Mouse (Mus musculus): ENCODE data around the gene Gm37240.

Gm37240 gene

DNA sequence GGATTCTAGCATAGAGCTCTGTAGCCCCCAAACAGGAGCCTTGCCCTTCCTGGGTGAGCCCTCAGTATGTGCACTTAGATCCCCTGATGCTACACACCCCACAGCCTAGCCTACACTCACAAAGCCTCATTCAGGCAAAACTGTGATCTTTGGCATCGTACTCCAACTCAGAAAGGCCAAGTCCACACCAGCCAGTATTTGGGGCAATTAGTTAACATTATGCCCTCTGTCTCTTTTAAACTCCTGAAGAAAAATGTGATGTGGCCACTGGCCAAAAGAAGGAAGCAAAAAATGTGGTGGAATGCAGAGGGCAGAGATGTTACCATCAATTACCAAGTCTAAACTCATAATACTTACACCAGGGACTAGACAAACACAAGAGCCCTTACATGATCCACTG is 55.5 kb downstream of the Gm37240 start:
- in situ Hi-C loops (cut with MboI; ENCODE audit: low sequenced_read_pairs), result no loop called here

DNA sequence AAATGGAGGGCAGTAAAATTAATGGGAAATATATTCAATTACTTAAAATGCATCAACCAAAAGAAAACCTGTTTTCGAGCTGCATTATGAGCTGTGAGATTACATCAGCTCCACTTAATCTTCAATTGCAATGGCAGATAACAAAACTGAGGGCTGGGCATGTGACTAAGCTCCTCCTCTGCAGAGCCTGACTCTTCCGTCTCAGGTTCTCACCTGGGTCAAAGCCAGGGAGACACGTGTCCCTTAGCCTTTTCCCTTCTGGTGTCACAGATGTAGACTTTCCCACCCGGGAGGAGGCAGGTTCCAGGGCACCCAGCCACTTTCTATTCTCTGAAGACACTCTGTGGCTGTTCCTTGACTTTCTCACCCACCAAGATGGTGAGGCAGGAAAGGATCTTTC is 58.3 kb downstream of the Gm37240 start:
- in situ Hi-C loops (cut with MboI; ENCODE audit: low sequenced_read_pairs), result no loop called here

DNA sequence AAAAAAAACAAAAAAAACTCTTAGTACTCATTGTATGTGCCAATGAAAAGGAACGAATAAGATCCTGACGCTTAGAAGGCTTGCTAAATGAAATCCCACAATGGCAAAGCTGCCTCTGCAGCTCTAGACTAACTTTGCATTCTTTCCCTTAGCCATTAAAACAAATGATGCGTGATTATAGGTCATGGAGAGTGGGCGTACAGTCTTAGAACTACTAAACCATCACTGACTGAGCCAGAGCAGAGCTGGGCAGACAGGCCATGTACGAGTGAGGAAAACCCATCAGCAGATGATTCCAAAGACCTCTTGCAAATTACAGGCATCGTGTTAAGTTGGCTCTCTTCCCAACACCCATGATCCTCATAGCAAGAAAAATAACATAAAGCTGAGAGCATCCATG is 59.5 kb downstream of the Gm37240 start:
- in situ Hi-C loops (cut with MboI; ENCODE audit: low sequenced_read_pairs), result no loop called here

DNA sequence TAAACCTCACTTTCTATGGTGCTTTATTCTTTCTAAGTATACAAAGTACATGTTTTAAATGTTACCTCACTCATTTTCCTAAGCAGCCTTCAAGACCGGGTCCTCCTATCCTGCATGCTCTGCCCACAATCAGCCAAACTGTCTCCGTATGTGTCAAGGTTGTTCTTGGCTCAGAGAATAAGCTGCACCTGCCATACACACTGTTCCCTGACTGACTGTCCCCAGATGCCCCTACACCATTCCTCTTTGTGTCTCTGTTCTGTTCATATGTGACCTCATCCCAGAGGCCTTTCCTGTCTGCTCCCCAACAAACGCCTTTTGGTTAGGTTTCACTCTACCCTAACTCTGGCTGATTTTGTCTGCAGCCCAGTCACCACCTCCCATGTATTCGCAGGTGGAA is 60.0 kb downstream of the Gm37240 start:
- in situ Hi-C loops (cut with MboI; ENCODE audit: low sequenced_read_pairs), result no loop called here

DNA sequence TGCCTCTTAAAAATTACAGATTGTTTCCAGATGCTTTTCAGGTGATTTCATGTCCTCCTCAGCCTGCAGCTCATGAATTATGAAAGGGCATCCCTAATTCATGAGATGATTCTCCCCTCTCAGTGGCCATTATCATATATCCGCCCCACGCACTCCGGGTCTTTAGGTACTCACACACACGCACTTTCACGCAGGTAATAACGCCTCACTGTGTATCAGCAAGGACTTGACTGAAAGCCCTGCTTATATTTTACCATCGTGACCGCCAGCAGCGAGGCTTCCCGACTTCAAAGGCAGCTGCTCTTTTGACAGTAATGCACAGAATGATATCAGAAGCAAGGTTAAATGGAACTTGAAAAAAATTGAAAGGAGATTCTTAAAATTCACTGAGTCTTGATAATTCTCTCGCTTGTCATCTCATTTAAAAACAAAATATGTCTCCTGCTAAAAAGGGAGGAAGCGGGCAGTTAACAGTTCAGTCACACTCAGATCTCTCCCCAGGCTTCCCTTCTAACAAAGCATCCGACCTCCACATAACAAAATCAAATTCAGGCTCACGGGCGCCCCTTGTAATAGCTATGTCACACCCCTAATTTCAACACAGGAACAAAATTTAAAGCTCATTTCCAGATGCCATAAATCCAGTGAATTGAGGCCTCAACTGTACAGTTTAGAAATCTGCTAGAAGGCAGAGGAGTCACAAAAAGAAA is 66.3 kb downstream of the Gm37240 start:
- in situ Hi-C loops (cut with MboI; ENCODE audit: low sequenced_read_pairs), result no loop called here

DNA sequence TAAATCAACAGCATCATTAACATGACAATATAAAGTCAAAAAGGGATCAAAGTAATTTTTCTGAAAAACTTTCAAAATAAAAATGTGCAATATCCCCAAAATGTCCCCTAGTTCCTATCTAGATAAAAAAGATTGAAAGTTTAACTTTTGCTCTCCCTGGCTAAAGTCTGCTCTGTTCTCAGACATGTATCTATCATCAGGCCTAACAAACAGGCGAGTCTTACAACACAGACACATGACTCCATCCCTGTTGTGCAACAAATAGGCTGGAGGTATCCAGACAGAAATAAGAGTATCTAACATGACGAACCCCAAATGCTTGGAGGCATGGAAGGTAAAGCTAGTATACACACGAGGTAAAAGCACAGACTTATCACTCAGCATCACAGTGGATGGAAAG is 68.0 kb downstream of the Gm37240 start:
- in situ Hi-C loops (cut with MboI; ENCODE audit: low sequenced_read_pairs), result no loop called here

DNA sequence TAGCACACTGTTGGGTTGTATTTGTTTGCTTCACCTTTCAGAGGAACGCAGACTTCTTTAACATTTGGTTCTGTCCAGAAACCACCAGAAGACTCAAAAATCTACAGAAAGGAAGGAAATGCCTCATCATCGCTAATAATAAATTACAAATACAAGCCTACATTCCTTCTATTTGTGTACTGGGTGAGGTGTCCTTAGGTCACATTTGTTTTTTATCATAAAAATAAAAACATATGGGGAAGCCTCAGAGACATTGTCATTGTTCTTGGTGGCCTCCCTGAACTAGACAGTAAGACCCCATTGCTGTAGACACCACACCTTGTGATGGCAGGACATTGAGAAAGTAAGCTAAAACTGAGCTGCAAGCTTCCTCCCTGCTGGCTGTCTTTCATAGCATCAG is 70.1 kb downstream of the Gm37240 start, which contains the start of gene Fam160a1:
TSS of gene Fam160a1 (minus strand) at position 101 of the 400 bp plus-strand sequence.
- in situ Hi-C loops (cut with MboI; ENCODE audit: low sequenced_read_pairs), result no loop called here

DNA sequence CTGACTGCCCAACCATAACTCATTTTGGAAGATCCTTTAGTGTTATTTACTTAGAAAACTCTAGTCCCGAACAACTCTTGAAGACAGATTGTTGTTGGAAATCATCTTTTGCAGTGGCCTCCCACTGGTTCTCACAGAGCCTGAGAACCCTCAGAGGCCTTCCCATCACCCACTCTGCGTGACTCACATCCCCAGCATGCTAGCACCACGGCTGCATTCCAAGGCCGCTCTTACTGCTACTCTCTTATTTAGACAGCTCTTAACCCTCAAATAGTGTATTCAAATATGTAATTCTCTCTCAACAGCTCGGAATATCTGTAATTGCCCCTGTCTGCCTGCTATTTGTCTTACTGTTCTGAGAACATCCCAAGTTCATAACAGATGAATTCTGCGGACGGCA is 73.1 kb downstream of the Gm37240 start:
- in situ Hi-C loops (cut with MboI; ENCODE audit: low sequenced_read_pairs), result no loop called here

DNA sequence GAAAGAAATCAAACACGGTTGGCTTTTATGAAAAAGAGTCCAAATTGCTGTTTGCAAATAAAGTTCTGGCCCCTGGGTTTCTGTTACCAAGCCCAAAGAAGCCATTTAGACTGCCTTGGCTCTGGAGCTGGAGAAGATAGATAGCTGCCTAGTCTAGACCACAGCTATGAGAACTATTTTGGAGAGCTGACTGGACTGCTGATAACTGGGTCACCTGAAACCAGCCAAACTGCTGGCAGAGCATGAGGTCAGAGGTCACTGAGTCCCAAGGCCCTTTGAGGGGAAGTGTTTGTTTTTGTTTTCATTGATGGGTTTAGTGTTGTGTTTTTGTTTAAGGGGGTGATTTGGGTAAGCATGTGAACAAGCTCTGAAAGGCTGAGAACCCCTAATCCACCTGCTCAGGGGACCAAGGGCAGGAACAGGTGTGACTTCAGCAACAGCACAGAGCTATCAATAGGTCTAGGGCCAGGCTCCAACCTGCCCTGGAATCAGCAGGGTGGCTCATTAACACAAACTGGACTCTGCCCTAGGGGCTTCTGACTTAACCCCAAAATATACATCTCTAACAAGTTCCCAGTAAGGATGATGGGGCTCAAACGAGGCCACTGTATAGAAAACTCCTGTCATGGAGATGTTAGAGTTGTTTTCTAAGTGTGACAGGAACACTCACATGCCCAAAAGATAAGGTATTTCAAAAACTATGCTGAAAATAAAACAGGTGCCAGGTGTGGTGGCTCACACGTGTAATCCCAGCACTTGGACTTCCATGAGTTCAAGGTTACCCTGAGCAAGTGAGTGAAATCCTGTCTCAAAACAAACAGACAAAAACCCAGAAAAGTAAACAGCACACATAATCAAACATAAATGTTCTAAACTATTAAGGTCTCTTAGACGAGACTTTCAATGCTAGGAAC is 74.0 kb downstream of the Gm37240 start:
- in situ Hi-C loops (cut with MboI; ENCODE audit: low sequenced_read_pairs), result no loop called here

DNA sequence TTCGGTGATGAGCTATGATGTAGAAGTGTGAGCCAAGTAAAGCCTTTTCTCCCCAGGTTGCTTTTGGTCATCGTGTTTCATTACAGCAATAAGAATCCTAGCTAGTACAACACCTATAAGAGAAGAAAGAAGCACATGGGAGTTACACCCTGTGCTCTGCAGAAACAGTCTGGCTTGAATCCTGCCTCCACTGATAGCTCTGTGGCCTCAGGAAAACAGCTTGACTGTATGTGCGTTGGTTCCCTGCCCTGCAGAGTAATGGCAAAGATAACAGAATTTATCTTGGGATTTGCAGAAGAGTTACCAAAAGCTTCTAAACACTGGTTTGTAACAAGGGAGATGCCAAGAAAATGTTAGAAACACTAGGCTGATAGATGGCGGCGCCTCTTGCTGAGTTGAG is 75.3 kb downstream of the Gm37240 start:
- in situ Hi-C loops (cut with MboI; ENCODE audit: low sequenced_read_pairs), result no loop called here

DNA sequence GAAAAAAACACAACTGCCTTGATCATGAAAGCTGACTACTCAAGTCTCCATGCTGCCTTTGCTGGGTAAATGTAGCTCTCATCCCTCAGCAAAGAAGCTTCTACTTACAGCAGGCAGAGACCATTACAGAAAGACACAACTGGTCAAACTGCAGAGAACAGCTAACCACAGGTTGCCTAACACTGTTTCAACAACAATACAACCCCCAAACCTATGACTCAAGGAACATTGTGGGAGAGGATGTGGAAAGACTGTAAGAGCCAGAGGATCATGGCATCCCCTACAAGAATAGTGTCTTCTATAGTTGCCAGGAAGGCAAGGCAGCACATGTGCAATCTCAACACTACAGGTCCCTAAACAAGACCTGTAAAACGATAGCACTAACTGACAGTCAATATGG is 94.2 kb downstream of the Gm37240 start:
- in situ Hi-C loops (cut with MboI; ENCODE audit: low sequenced_read_pairs), result no loop called here

DNA sequence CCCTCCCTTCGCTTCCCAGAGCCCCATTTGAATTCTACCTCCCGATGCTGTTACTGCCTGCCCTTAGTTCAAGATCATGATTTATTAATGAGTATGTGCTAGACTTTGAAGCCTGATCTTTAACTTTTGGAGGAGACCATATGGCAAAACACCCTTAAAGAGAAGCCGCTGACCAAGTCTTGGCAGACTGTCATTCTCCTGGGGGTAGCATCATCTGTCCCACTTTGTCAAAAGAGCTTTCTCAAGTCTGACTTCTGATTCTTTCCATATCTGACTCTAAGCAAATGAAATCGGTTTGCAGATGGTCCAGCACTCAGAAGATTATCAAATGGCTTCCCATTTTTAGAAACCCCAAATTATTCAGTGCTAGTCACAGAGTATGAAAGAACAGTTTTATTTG is 97.6 kb downstream of the Gm37240 start:
- in situ Hi-C loops (cut with MboI; ENCODE audit: low sequenced_read_pairs), result no loop called here

DNA sequence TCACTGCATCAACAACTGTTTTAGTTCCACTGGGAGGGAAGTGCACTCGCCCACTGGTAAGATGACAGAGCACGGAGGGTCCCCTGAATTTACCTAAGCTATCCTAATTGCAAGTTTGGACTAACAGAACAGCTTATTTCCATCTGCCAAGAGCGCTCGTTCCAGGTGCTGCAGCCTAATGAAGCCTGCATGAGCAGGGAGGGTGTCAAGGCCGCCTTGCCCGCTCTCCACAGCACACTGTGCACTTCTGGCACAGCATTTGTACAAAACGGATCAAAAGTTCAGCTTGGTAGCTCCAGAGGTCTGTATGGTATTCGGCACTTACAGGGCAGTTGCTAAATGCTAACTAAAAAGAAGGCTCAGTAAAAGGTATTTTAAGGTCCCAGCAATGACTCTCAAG is 100.8 kb downstream of the Gm37240 start:
- in situ Hi-C loops (cut with MboI; ENCODE audit: low sequenced_read_pairs), result no loop called here

DNA sequence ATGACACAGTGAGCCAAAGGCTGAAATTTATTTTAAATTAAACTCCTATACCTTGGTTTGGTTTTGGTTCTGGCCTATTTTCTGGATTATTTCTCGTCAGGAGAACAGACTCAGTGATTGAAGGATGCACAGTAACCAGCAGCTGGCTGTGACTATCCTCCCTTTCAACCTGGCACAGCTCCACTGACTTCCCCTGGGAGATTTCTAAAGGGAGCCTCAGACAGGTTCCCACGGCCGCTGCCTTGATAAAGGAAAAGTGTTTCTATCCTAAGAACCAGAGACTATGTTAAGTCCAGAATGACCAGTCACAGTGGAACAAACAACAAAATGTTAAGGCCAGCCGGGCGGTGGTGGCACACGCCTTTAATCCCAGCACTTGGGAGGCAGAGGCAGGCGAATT is 106.4 kb downstream of the Gm37240 start:
- in situ Hi-C loops (cut with MboI; ENCODE audit: low sequenced_read_pairs), result no loop called here

DNA sequence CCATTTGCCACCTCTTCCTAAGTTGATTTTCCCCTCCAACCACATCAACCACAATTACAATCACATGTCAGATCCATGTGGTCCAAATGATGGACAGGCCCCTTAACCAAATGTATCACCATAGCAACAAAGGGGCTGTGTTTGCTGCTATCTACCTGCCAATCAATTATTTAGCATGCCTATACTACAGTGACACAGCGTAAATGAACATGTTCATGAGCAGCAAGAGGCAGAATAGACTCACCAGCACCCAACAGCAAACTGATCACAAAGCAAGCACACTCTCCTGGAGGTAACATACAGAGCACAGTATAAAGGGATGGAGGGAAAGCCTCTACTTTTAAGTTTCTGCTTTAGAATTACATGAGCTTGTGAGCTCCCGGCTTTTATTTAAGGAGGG is 107.0 kb downstream of the Gm37240 start:
- in situ Hi-C loops (cut with MboI; ENCODE audit: low sequenced_read_pairs), result no loop called here

DNA sequence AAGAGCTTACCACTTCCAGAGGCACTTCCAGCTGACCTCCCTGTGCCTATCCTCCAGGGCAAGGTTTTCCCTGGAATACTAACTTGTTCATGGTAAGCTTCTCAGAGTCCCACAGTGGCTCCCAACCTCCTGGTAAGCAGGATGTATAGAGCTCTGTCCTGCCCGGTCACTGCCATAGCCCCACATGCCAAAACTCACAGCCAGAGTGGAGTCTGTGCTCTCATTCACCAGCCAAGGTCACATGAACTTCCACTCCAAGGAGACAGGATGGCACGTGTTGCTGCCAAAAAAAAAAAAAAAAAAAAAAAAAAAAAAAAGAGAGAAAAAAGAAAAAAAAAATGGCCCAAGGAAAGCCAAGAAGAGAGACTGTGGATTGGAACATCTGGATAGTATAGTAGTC is 109.5 kb downstream of the Gm37240 start:
- in situ Hi-C loops (cut with MboI; ENCODE audit: low sequenced_read_pairs), result no loop called here

DNA sequence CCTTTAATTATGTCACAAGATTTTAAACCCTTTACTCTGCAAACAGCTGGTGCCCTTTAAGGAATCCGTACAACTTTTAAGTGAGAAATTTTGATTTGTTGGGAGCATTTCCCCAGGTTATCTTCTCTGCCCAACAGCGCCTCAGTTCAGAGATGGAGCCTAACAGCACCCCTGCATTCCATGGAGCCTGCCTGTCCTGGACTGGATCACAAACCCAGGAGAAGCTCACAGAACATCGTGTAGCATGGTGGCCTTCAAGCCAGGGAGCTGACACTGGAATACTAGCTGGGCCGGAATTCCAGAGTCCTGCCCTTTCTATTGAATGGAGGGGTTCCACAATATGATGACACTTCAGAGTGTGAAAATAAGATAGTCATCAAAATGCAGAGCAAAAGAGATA is 110.0 kb downstream of the Gm37240 start:
- in situ Hi-C loops (cut with MboI; ENCODE audit: low sequenced_read_pairs), result no loop called here

DNA sequence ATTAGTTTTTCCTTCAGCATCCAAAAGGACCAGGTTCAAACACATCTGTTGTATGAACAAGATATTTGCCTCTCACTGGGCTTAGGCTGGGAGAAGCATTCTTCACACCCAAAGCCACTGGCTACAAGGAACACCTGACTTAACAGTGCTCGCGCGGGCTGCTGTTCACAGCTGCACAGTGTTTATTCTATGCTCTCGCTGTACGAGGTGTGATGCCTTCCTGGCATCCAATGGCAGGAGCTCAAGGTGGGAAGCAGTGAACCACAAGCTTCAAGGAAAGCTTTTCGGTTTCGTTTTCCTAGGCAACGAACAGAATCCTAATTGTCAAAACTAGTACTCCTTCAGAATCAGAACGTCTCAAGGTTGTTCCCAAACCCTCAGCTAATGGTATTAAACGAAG is 110.6 kb downstream of the Gm37240 start:
- in situ Hi-C loops (cut with MboI; ENCODE audit: low sequenced_read_pairs), result no loop called here

DNA sequence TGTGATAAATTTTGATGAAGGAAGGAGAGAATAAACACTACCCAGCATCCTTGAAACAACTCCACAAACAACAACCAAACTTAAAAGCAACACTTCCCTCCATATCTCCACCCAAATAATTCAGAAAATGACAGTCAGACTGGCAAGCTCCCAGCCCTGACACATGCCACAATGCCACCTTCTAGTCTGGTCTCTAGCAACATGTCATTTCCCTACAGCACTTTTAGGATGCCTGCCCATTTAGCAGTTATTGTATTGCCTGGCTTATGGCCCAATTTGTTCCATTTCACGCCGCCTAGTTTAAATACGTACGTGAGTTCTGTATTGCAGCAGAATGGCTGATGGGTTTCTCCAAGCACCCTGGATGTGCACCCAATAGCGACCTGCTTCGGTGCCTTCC is 111.2 kb downstream of the Gm37240 start:
- in situ Hi-C loops (cut with MboI; ENCODE audit: low sequenced_read_pairs), result no loop called here

DNA sequence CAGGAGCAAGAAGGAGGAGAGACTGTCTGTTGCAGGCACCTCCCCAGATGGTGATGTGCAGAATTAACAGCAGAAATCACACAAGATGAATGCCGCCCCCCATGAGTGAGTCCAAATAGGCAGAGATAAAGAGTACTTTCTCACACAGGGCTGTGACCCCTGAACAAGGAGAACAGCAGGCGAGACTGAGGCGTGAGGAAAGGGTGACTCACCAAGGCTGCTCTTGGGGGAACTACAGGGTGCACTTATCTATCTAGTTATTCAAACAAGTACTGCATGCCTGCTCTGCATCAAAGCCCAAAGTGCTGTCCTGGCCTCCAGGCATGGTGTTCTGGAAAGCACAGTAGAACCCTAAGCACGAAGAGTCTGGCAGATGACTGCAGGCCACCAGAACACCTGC is 113.4 kb downstream of the Gm37240 start:
- in situ Hi-C loops (cut with MboI; ENCODE audit: low sequenced_read_pairs), result no loop called here

DNA sequence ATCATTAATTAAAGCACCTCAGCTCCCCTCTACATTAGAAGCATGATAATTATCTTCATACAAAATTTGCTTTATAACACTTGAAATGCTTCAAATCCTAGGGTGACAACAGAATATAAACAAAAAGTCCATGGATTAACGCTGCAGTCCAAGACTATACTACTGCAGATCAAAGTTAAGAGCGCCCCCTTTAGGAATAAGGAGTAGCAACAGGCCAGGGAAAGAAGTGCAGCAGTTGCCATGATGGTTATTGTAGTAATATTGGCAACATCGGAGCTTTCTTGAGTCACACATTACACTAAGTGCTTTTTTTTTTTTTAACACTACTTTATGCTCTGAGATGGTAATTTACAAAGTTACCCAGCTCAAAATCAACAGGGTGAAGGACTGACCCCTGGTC is 113.9 kb downstream of the Gm37240 start:
- in situ Hi-C loops (cut with MboI; ENCODE audit: low sequenced_read_pairs), result no loop called here

DNA sequence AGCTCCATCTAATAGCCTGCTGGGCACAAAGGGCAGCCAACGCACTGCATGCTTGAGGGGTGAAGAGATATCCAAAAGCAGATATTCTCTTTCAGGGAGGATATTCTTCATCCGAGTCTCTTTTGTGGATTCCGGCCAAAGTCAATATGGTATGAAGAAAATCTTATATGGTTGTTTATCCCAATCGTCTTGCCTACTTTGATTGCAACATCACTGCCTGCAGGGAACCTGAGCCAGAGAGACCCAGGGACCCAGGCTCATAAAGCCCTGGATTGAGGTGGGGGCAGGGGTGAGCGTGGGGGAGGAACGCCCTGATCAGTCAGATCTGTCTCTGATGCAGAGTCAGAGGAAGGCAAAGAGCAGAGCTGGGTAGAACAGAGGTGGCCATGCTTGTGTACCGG is 122.4 kb downstream of the Gm37240 start:
- in situ Hi-C loops (cut with MboI; ENCODE audit: low sequenced_read_pairs), result no loop called here
